Mouse (Mus musculus) gastrocnemius, adult 2 months (tissue): ENCODE results near the gene Hist1h3b. TPM values are rescaled to one million over a fixed set of nuclear protein-coding genes. Genes with fewer than 3 reads are reported as not detected.
"Not testable (repeated sequence)": the region's sequence is repeated elsewhere in the genome, so short reads cannot be mapped to it uniquely, and the experiment has no call there.

Source experiments
- DNase-seq: peaks from one replicate; pipeline ENCODE4 v3.0.0; 2022
- H3K27ac ChIP-seq: fragments of 200-600 bp; 2 replicates; pipeline ENCODE4 v1.8.1; 2022; ENCODE audit warnings: mild to moderate bottlenecking
- H3K4me3 ChIP-seq: fragments of 200-600 bp; 2 replicates; pipeline ENCODE4 v1.8.1; 2022; ENCODE audit warnings: mild to moderate bottlenecking, moderate library complexity
- CTCF ChIP-seq: fragments of 200-600 bp; IDR thresholded peaks from 2 replicates; pipeline ENCODE4 v1.8.1; 2022; ENCODE audit warnings: antibody characterized with exemption, mild to moderate bottlenecking, moderate library complexity
- intact Hi-C: fragments of 180-260 bp; cut with DNase I; formaldehyde crosslinking; loops from one replicate; pipeline ENCODE4 v1.15.1; 2025
- total RNA-seq, 2 experiments: library from RNA; stranded (reverse); gene quantifications; 2 replicates each; pipeline ENCODE4 v1.2.3; 2021

Gene Hist1h3b
- total RNA-seq, 2 experiments from 2014 or later, result 1.6 to 1.8 TPM

GRCm38 (mm10) chr13:23760240-23760971 lies 8.3 kb downstream of the Hist1h3b start:
- intact Hi-C loops, result loop anchor here (5.0 kb wide), 2 partner anchors 138 to 178 kb away; partner anchors contain the start of genes Hist1h1e, Hist1h2be and Hist1h4d
- DNase-seq, result no peak
- peak overlapping the region; percentile 88 for H3K4me3 ChIP-seq
- peak overlapping the region; percentile 88 for H3K27ac ChIP-seq
- no peak for TF ChIP-seq CTCF

- DNase-seq, result peak; percentile 96
- Histone ChIP-seq H3K4me3 (peak within 1 kb of the TSS; percentile 88), H3K27ac (peak within 1 kb of the TSS; percentile 88)
- TF ChIP-seq CTCF, result no peak
- intact Hi-C loops, result loop anchor here (5.0 kb wide), 2 partner anchors 139 to 179 kb away; partner anchors contain the start of genes Hist1h1e, Hist1h2be and Hist1h4d
Measured at GRCm38 (mm10) chr13:23760972-23761864, 9.2 kb downstream of the Hist1h3b start, which contains the start of gene Hist1h4a. Gene Hist1h4a (minus strand): TSS chr13:23761230.

GRCm38 (mm10) chr13:23761871-23762821 lies 10.1 kb downstream of the Hist1h3b start, which contains the start of gene Hist1h3a:
Gene Hist1h3a (minus strand): TSS chr13:23762386.
- DNase-seq, result peak; percentile 47
- peak within 1 kb of the TSS; percentile 88 for H3K4me3 ChIP-seq
- intact Hi-C loops, result loop anchor here (5.0 kb wide), 2 partner anchors 140 to 180 kb away; partner anchors contain the start of genes Hist1h1e, Hist1h2be and Hist1h4d
- H3K27ac ChIP-seq, result peak within 1 kb of the TSS; percentile 88

- TF ChIP-seq CTCF, result no peak
- H3K27ac ChIP-seq, result peak overlapping the region; percentile 88; the same call in 1 of the 2 replicates
- DNase-seq, result no peak
- intact Hi-C loops, result loop anchor here (5.0 kb wide), 2 partner anchors 141 to 181 kb away; partner anchors contain the start of genes Hist1h1e, Hist1h2be and Hist1h4d
- H3K4me3 ChIP-seq, result peak overlapping the region; percentile 88
Measured at GRCm38 (mm10) chr13:23763242-23763585, 11.1 kb downstream of the Hist1h3b start.

- H3K27ac ChIP-seq, result peak within 1 kb of the TSS; percentile 88
- intact Hi-C loops, result loop anchor here (5.0 kb wide), 2 partner anchors 141 to 181 kb away; partner anchors contain the start of genes Hist1h1e, Hist1h2be and Hist1h4d
Measured at GRCm38 (mm10) chr13:23763586-23764323, 11.7 kb downstream of the Hist1h3b start, which contains the start of gene Hist1h1a. Gene Hist1h1a (plus strand): TSS chr13:23763666.

GRCm38 (mm10) chr13:23764324-23765171 lies 12.5 kb downstream of the Hist1h3b start:
- H3K27ac ChIP-seq, result no peak overlapping the region
- DNase-seq, result no peak
- TF ChIP-seq CTCF, result no peak
- peak overlapping the region; percentile 88 for H3K4me3 ChIP-seq
- intact Hi-C loops, result loop anchor here (5.0 kb wide), 2 partner anchors 142 to 182 kb away; partner anchors contain the start of genes Hist1h1e, Hist1h2be and Hist1h4d

More at GRCm38 (mm10) chr13:23763586-23764323, 11.7 kb downstream of the Hist1h3b start, which contains the start of gene Hist1h1a:
- no peak for TF ChIP-seq CTCF
- DNase-seq, result peak; percentile 82
- peak within 1 kb of the TSS; percentile 88 for H3K4me3 ChIP-seq

- no peak for TF ChIP-seq CTCF
- DNase-seq, result no peak
- Histone ChIP-seq H3K27ac (no peak overlapping the region), H3K4me3 (no peak overlapping the region)
- intact Hi-C loops, result no loop called here
Measured at GRCm38 (mm10) chr13:23765172-23765513, 13.1 kb downstream of the Hist1h3b start.

GRCm38 (mm10) chr13:23766772-23767171 lies 14.7 kb downstream of the Hist1h3b start:
- DNase-seq, result no peak
- no peak overlapping the region for H3K27ac ChIP-seq
- TF ChIP-seq CTCF, result no peak
- intact Hi-C loops, result no loop called here
- H3K4me3 ChIP-seq, result no peak overlapping the region

- no peak for DNase-seq
- H3K27ac ChIP-seq, result no peak overlapping the region
- TF ChIP-seq CTCF, result no peak
- no peak overlapping the region for H3K4me3 ChIP-seq
- intact Hi-C loops, result no loop called here
Measured at GRCm38 (mm10) chr13:23768834-23769397, 16.8 kb downstream of the Hist1h3b start.

- intact Hi-C loops, H3K27ac ChIP-seq, H3K4me3 ChIP-seq, DNase-seq: not testable (repeated sequence)
Measured at GRCm38 (mm10) chr13:23769613-23770012, 17.5 kb downstream of the Hist1h3b start, which contains the start of gene Trim38. Gene Trim38 (plus strand): TSS chr13:23769913.
